Mouse (Mus musculus) left cerebral cortex, adult 18-20 months (tissue): ENCODE data around the gene Adamtsl1. TPM values are rescaled to one million over a fixed set of nuclear protein-coding genes. Genes with fewer than 3 reads are reported as not detected.

Source experiments
- DNase-seq, 2 experiments: peaks; one replicate each; pipeline ENCODE4 v3.0.0; 2021 to 2022; ENCODE audit warnings: low spot score in 2 of 2, mixed read lengths in 1 of 2
- total RNA-seq, 2 experiments: library from RNA; stranded (reverse); gene quantifications; 2 replicates each; pipeline ENCODE4 v1.2.3; 2021

The Adamtsl1 gene
- total RNA-seq, 2 experiments from 2014 or later: 3.4 to 3.6 TPM

GRCm38 (mm10) chr4:85669735-85670134 lies 155.8 kb downstream of the Adamtsl1 start:
- DNase-seq: no peak

- DNase-seq: no peak
Measured at GRCm38 (mm10) chr4:85672290-85672689, 158.3 kb downstream of the Adamtsl1 start.

GRCm38 (mm10) chr4:85677621-85678020 lies 163.6 kb downstream of the Adamtsl1 start:
- no peak for DNase-seq

GRCm38 (mm10) chr4:85686160-85686559 lies 172.2 kb downstream of the Adamtsl1 start:
- DNase-seq: no peak

- no peak for DNase-seq
Measured at GRCm38 (mm10) chr4:85695237-85695636, 181.3 kb downstream of the Adamtsl1 start.

- DNase-seq: no peak
Measured at GRCm38 (mm10) chr4:85707352-85708057, 193.5 kb downstream of the Adamtsl1 start.

GRCm38 (mm10) chr4:85709636-85710035 lies 195.7 kb downstream of the Adamtsl1 start:
- DNase-seq: no peak

GRCm38 (mm10) chr4:85724999-85725398 lies 211.0 kb downstream of the Adamtsl1 start:
- no peak for DNase-seq

GRCm38 (mm10) chr4:85727731-85728130 lies 213.8 kb downstream of the Adamtsl1 start:
- DNase-seq: no peak

GRCm38 (mm10) chr4:85728416-85728815 lies 214.4 kb downstream of the Adamtsl1 start:
- DNase-seq: peak in 1 of 2 experiments; percentile 1

GRCm38 (mm10) chr4:85740478-85740877 lies 226.5 kb downstream of the Adamtsl1 start:
- DNase-seq: no peak

GRCm38 (mm10) chr4:85741825-85742391 lies 227.9 kb downstream of the Adamtsl1 start:
- no peak for DNase-seq

- DNase-seq: no peak
Measured at GRCm38 (mm10) chr4:85743427-85743826, 229.5 kb downstream of the Adamtsl1 start.

GRCm38 (mm10) chr4:85762684-85763083 lies 248.7 kb downstream of the Adamtsl1 start:
- DNase-seq: no peak

- DNase-seq: no peak
Measured at GRCm38 (mm10) chr4:85763161-85764014, 249.4 kb downstream of the Adamtsl1 start.

GRCm38 (mm10) chr4:85764015-85764450 lies 250.1 kb downstream of the Adamtsl1 start:
- DNase-seq: no peak

- DNase-seq: no peak
Measured at GRCm38 (mm10) chr4:85764476-85764875, 250.5 kb downstream of the Adamtsl1 start.

- no peak for DNase-seq
Measured at GRCm38 (mm10) chr4:85767666-85768065, 253.7 kb downstream of the Adamtsl1 start.

- no peak for DNase-seq
Measured at GRCm38 (mm10) chr4:85768107-85768506, 254.1 kb downstream of the Adamtsl1 start.

- no peak for DNase-seq
Measured at GRCm38 (mm10) chr4:85782511-85782910, 268.5 kb downstream of the Adamtsl1 start.

GRCm38 (mm10) chr4:85783768-85784379 lies 269.9 kb downstream of the Adamtsl1 start:
- DNase-seq: no peak
